8 mouse cellular contexts compared by ENCODE assay signal in genomic region chr2:103970791-103971649, GRCm38 (mm10). TPM values are rescaled to one million over a fixed set of nuclear protein-coding genes. Genes with fewer than 3 reads are reported as not detected.
A peak's percentile ranks its signal among the peaks of the same experiment; 100 is the strongest.
DNase-seq lines count a peak whose midpoint lies in the region; ATAC-seq and TF ChIP-seq lines count a peak whose summit lies in the region.

No protein-coding gene starts in this region.

- no peak for TF ChIP-seq CTCF in bone marrow macrophage, adult 2 months (IDR thresholded peaks at IDR 0.05; ENCODE audit: low read depth, low read length)

- H3K27ac ChIP-seq in bone marrow macrophage, adult 2 months (ENCODE audit: insufficient read depth, low read depth, low read length): peak overlapping the region; percentile 91
- peak overlapping the region; percentile 78 for H3K27ac ChIP-seq in heart, embryonic 11.5 days (ENCODE audit: low read depth, low read length)
- peak overlapping the region; percentile 32 for H3K27ac ChIP-seq in limb, embryonic 11.5 days (replicated peaks; ENCODE audit: low read depth, low read length)

- H3K36me3 ChIP-seq in heart, embryonic 11.5 days (ENCODE audit: control insufficient read depth, insufficient read depth, low read length): no peaks in the 10 kb centered on the region
- no peaks in the 10 kb centered on the region for H3K36me3 ChIP-seq in limb, embryonic 11.5 days (ENCODE audit: control insufficient read depth, insufficient read depth, low read length)

- no peak for TF ChIP-seq POLR2A in bone marrow macrophage, adult 2 months (IDR thresholded peaks at IDR 0.05; ENCODE audit: borderline replicate concordance, low read depth, low read length)

- H3K4me2 ChIP-seq in heart, embryonic 11.5 days: peak overlapping the region; percentile 98
- peak overlapping the region; percentile 96 for H3K4me2 ChIP-seq in limb, embryonic 11.5 days (ENCODE audit: low read depth, severe bottlenecking)

- H3K9ac ChIP-seq in heart, embryonic 11.5 days (ENCODE audit: low read depth, low read length): peak overlapping the region; percentile 90
- peak overlapping the region; percentile 69 for H3K9ac ChIP-seq in limb, embryonic 11.5 days (ENCODE audit: low read length)

- H3K4me3 ChIP-seq in bone marrow macrophage, adult 2 months (ENCODE audit: insufficient read depth, low read length): peak overlapping the region; percentile 70
- peak overlapping the region; percentile 89 for H3K4me3 ChIP-seq in heart, embryonic 11.5 days (ENCODE audit: low read depth, low read length)
- H3K4me3 ChIP-seq in limb, embryonic 11.5 days (ENCODE audit: low read depth, low read length): peak overlapping the region; percentile 55

- peak; percentile 29 for DNase-seq in adrenal gland, adult 2 months
- DNase-seq in adrenal gland, postnatal 25 days: no peak
- DNase-seq in limb, embryonic 11.5 days (ENCODE audit: low spot score): peak; percentile 51
- peak; percentile 38 for DNase-seq in neural tube, embryonic 10.5 days (ENCODE audit: extremely low spot score, low spot score)
- DNase-seq in left cerebral cortex, adult 18-20 months (ENCODE audit: low spot score in 2 of 2): no peak

- H3K4me1 ChIP-seq in bone marrow macrophage, adult 2 months (ENCODE audit: control insufficient read depth, insufficient read depth, low read length): peaks cover 33% of the 10 kb centered on the region
- peaks cover 5% of the 10 kb centered on the region; the same call in 1 of the 2 replicates for H3K4me1 ChIP-seq in heart, embryonic 11.5 days (ENCODE audit: control insufficient read depth, insufficient read depth, low read length)
- peaks cover 6% of the 10 kb centered on the region for H3K4me1 ChIP-seq in limb, embryonic 11.5 days (ENCODE audit: control insufficient read depth, insufficient read depth, low read length)

- 2% methylated on average over 32 of the region's 32 CpGs for WGBS in heart, embryonic 11.5 days (ENCODE audit: insufficient replicate concordance)
- WGBS in limb, embryonic 11.5 days: under 1% methylated on average over 32 of the region's 32 CpGs

- peaks cover 10% of the 10 kb centered on the region; the same call in 1 of the 2 replicates for H3K27me3 ChIP-seq in heart, embryonic 11.5 days (ENCODE audit: control insufficient read depth, insufficient read depth, low read length)
- H3K27me3 ChIP-seq in limb, embryonic 11.5 days (ENCODE audit: control insufficient read depth, insufficient read depth, low read length): peaks cover 10% of the 10 kb centered on the region; the same call in 1 of the 2 replicates

- H3K9me3 ChIP-seq in heart, embryonic 11.5 days (replicated peaks; ENCODE audit: control insufficient read depth, low read length): no peaks in the 10 kb centered on the region
- H3K9me3 ChIP-seq in limb, embryonic 11.5 days (ENCODE audit: control insufficient read depth, low read length): no peaks in the 10 kb centered on the region

- no peak for ATAC-seq in heart, embryonic 11.5 days (replicated peaks; ENCODE audit: insufficient number of reproducible peaks, low FRiP score, low TSS enrichment)
- 0 out of 2 replicates have a peak, but pooled peaks have one; percentile 24 for ATAC-seq in limb, embryonic 11.5 days (ENCODE audit: insufficient number of reproducible peaks, low FRiP score, low TSS enrichment, low read depth)
- ATAC-seq in megakaryocyte-erythroid progenitor cell, adult 5-6 weeks (replicated peaks; ENCODE audit: low FRiP score, low TSS enrichment, poor library complexity, severe bottlenecking): no peak

RNA-seq across cellular contexts. Expression of gene Lmo2, which starts 13.2 kb away (rescaled TPM):
- total RNA-seq in adrenal gland, adult 2 months (2021): 10 to 100 TPM; 19.1 to 31.8 TPM
- 24.0 and 26.7 TPM in 2 replicates for polyA plus RNA-seq in adrenal gland, adult 2 months (2012; rRNA removed)
- total RNA-seq in adrenal gland, postnatal 25 days (2021): 28.9 and 31.9 TPM in 2 replicates
- 281 and 284 TPM in 2 replicates for polyA plus RNA-seq in bone marrow macrophage, adult 2 months (2012; ENCODE audit: insufficient read depth, insufficient read length, missing spikeins)
- 27.9 TPM in 2 replicates for polyA plus RNA-seq in heart, embryonic 11.5 days (2014; fragmentation: Nextera tagmentation; extraction: Ambion mirVana)
- 35.6 and 42.3 TPM in 2 replicates for polyA plus RNA-seq in limb, embryonic 11.5 days (2014; fragmentation: Nextera tagmentation; extraction: Ambion mirVana)
- total RNA-seq in left cerebral cortex, adult 18-20 months (2021): 10 to 100 TPM; 17.3 to 18.5 TPM
- total RNA-seq in megakaryocyte-erythroid progenitor cell, adult 5-6 weeks (2014; fragmentation: Nextera tagmentation): 386 and 431 TPM in 2 replicates
- total RNA-seq in megakaryocyte-erythroid progenitor cell, adult 5-6 weeks (2017): 391 and 392 TPM in 2 replicates

RNA-seq across cellular contexts. Expression of gene Fbxo3, which starts 56.5 kb away (rescaled TPM):
- 10 to 100 TPM; 66.3 to 77.9 TPM for total RNA-seq in adrenal gland, adult 2 months (2021)
- 9.3 and 12.8 TPM in 2 replicates for polyA plus RNA-seq in adrenal gland, adult 2 months (2012; rRNA removed)
- 85.6 and 105 TPM in 2 replicates for total RNA-seq in adrenal gland, postnatal 25 days (2021)
- polyA plus RNA-seq in bone marrow macrophage, adult 2 months (2012; ENCODE audit: insufficient read depth, insufficient read length, missing spikeins): 43.2 and 44.3 TPM in 2 replicates
- 43.2 and 46.8 TPM in 2 replicates for polyA plus RNA-seq in heart, embryonic 11.5 days (2014; fragmentation: Nextera tagmentation; extraction: Ambion mirVana)
- polyA plus RNA-seq in limb, embryonic 11.5 days (2014; fragmentation: Nextera tagmentation; extraction: Ambion mirVana): 53.0 and 54.6 TPM in 2 replicates
- total RNA-seq in left cerebral cortex, adult 18-20 months (2021): 10 to 100 TPM; 58.5 to 59.6 TPM
- total RNA-seq in megakaryocyte-erythroid progenitor cell, adult 5-6 weeks (2014; fragmentation: Nextera tagmentation): 79.6 and 89.2 TPM in 2 replicates
- 90.6 and 102 TPM in 2 replicates for total RNA-seq in megakaryocyte-erythroid progenitor cell, adult 5-6 weeks (2017)

RNA-seq across cellular contexts. Expression of gene 4931422A03Rik, which starts 57.1 kb away (rescaled TPM):
- total RNA-seq in adrenal gland, adult 2 months (2021): not detected
- not detected in 2 replicates for polyA plus RNA-seq in adrenal gland, adult 2 months (2012; rRNA removed)
- total RNA-seq in adrenal gland, postnatal 25 days (2021): not detected in 2 replicates
- not detected in 2 replicates for polyA plus RNA-seq in bone marrow macrophage, adult 2 months (2012; ENCODE audit: insufficient read depth, insufficient read length, missing spikeins)
- 1.1 and 2.2 TPM in 2 replicates for polyA plus RNA-seq in heart, embryonic 11.5 days (2014; fragmentation: Nextera tagmentation; extraction: Ambion mirVana)
- 1.5 and 1.8 TPM in 2 replicates for polyA plus RNA-seq in limb, embryonic 11.5 days (2014; fragmentation: Nextera tagmentation; extraction: Ambion mirVana)
- total RNA-seq in left cerebral cortex, adult 18-20 months (2021): not detected
- not detected in 2 replicates for total RNA-seq in megakaryocyte-erythroid progenitor cell, adult 5-6 weeks (2014; fragmentation: Nextera tagmentation)
- 0.52 TPM in 1 of 2 replicates, not detected in the other for total RNA-seq in megakaryocyte-erythroid progenitor cell, adult 5-6 weeks (2017)

Comparison
In these comparisons a context has a peak if more than half of its experiments do, and no peak if none do; other contexts are left out.
1. DNase-seq: peak in adrenal gland, adult 2 months (single experiment), limb, embryonic 11.5 days (single experiment) and neural tube, embryonic 10.5 days (single experiment); none in adrenal gland, postnatal 25 days (single experiment) and left cerebral cortex, adult 18-20 months (0 of 2).
2. H3K27ac ChIP-seq: peak in every context shown above with its lines; median percentile 91 in bone marrow macrophage, adult 2 months; 78 in heart, embryonic 11.5 days; 32 in limb, embryonic 11.5 days.
3. RNA of gene Lmo2, which starts 13.2 kb away (total RNA-seq): 386 to 431 TPM in megakaryocyte-erythroid progenitor cell, adult 5-6 weeks; 28.9 to 31.9 TPM in adrenal gland, postnatal 25 days, 19.1 to 31.8 TPM in adrenal gland, adult 2 months and 17.3 to 18.5 TPM in left cerebral cortex, adult 18-20 months; every median in the first group is over 10 times any median in the second.
4. Peak in every context shown above with its lines, with median percentiles within 50 percentile points of each other: H3K4me3 ChIP-seq.